Mouse (Mus musculus) heart, adult 10 weeks (tissue): ENCODE results near the gene Nudt14. TPM values are rescaled to one million over a fixed set of nuclear protein-coding genes. Genes with fewer than 3 reads are reported as not detected.

Experiments
- polyA plus RNA-seq: library from polyadenylated mRNA; stranded (reverse); fragments of 350-450 nt; fragmentation: Illumina TruSeq; extraction: RNeasy Lipid Tissue Mini Kit (QIAGEN cat#74804); gene quantifications from one replicate; pipeline ENCODE4 v1.2.3, GENCODE M21; 2014; ENCODE audit warnings: low read depth, low replicate concordance

Nudt14 gene
- 9.4 TPM for polyA plus RNA-seq

GRCm38 (mm10) chr12:112941776-112942713, at the start of gene Nudt14:
Nudt14 (minus strand) TSS chr12:112942124.

GRCm38 (mm10) chr12:112976371-112977073, 34.6 kb upstream of the Nudt14 start, which contains the start of gene Btbd6:
Btbd6 (plus strand) TSS chr12:112976482.

GRCm38 (mm10) chr12:112929562-112930352, 12.2 kb downstream of the Nudt14 start, which contains the start of gene Jag2:
Jag2 (minus strand) TSS chr12:112929776.

Other genes starting within 250 kb of the Nudt14 start
- gene Cep170b, start 221.7 kb downstream of the Nudt14 start, polyA plus RNA-seq, result 9.3 TPM
- gene Pld4, start 181.5 kb downstream of the Nudt14 start, polyA plus RNA-seq, result 8.3 TPM
- 10.2 TPM for gene Ahnak2, start 139.5 kb downstream of the Nudt14 start, polyA plus RNA-seq
- 2.9 TPM for gene Clba1, start 133.2 kb downstream of the Nudt14 start, polyA plus RNA-seq
- 6.0 TPM for gene Cdca4, start 112.7 kb downstream of the Nudt14 start, polyA plus RNA-seq
- gene Gpr132, start 73.9 kb downstream of the Nudt14 start, polyA plus RNA-seq, result 0.47 TPM
- gene Jag2, start 12.3 kb downstream of the Nudt14 start, polyA plus RNA-seq, result 19.3 TPM
- gene Btbd6, start 34.4 kb upstream of the Nudt14 start, polyA plus RNA-seq, result 21.7 TPM
- 27.8 TPM for gene Brf1, start 58.6 kb upstream of the Nudt14 start, polyA plus RNA-seq
- gene Pacs2, start 72.4 kb upstream of the Nudt14 start, polyA plus RNA-seq, result 33.8 TPM
- gene Tex22, start 132.4 kb upstream of the Nudt14 start, polyA plus RNA-seq, result not detected
- 33.2 TPM for gene Mta1, start 156.2 kb upstream of the Nudt14 start, polyA plus RNA-seq
- gene Crip2, start 198.1 kb upstream of the Nudt14 start, polyA plus RNA-seq, result 1,580 TPM
- gene Crip1, start 204.2 kb upstream of the Nudt14 start, polyA plus RNA-seq, result 299 TPM
- gene Tedc1, start 214.3 kb upstream of the Nudt14 start, polyA plus RNA-seq, result not detected
- not detected for gene Tmem121, start 243.8 kb upstream of the Nudt14 start, polyA plus RNA-seq